Mouse (Mus musculus): ENCODE measurements around the gene Fam166b.

- TF ChIP-seq USF1 (IDR thresholded peaks at IDR 0.05; ENCODE audit: low read depth) (no peak), CTCF (IDR thresholded peaks at IDR 0.05; ENCODE audit: control insufficient read depth, insufficient read depth, insufficient read length) (no peak), MAX (IDR thresholded peaks at IDR 0.05) (no peak), MYOD1 (IDR thresholded peaks at IDR 0.05; ENCODE audit: control insufficient read depth, insufficient read length, low read depth) (no peak), CEBPB (IDR thresholded peaks at IDR 0.05; ENCODE audit: low read depth) (no peak), MYOG (IDR thresholded peaks at IDR 0.05; ENCODE audit: control insufficient read depth, extremely low read depth, insufficient read length) (no peak), FOSL1 (IDR thresholded peaks at IDR 0.05; ENCODE audit: insufficient read depth, low read length, poor library complexity, severe bottlenecking) (no peak)
Observed at GRCm38 (mm10) chr4:43402212-43402611, 26.7 kb downstream of the Fam166b start.
